Mouse (Mus musculus): ENCODE results near the gene Ttc30a2.
A peak's percentile ranks its signal among the peaks of the same experiment; 100 is the strongest.
"Not testable (repeated sequence)": the region's sequence is repeated elsewhere in the genome, so short reads cannot be mapped to it uniquely, and the experiment has no call there.

Ttc30a2 gene

GRCm38 (mm10) chr2:75981440-75982081 is 3.6 kb upstream of the Ttc30a2 start, which contains the start of gene Ttc30a1:
Ttc30a1 (minus strand) TSS chr2:75981967.
- peak; percentile 49 for DNase-seq (ENCODE audit: low spot score)

GRCm38 (mm10) chr2:75980933-75981439 is 3.0 kb upstream of the Ttc30a2 start:
- DNase-seq (ENCODE audit: low spot score) = not testable (repeated sequence)

GRCm38 (mm10) chr2:75976070-75976469 is 1.9 kb downstream of the Ttc30a2 start:
- DNase-seq (ENCODE audit: low spot score) = not testable (repeated sequence)

- no peak for DNase-seq (ENCODE audit: low spot score)
These were observed 3.8 kb downstream of the Ttc30a2 start for GRCm38 (mm10) chr2:75974131-75974530.

- DNase-seq (ENCODE audit: low spot score) = no peak
These were observed 13.0 kb downstream of the Ttc30a2 start for GRCm38 (mm10) chr2:75964972-75965371.

GRCm38 (mm10) chr2:75964512-75964911 is 13.5 kb downstream of the Ttc30a2 start:
- DNase-seq (ENCODE audit: low spot score) = no peak

GRCm38 (mm10) chr2:75964051-75964450 is 13.9 kb downstream of the Ttc30a2 start:
- no peak for DNase-seq (ENCODE audit: low spot score)

GRCm38 (mm10) chr2:75963211-75963840 is 14.6 kb downstream of the Ttc30a2 start:
- no peak for DNase-seq (ENCODE audit: low spot score)

- DNase-seq (ENCODE audit: low spot score) = no peak
These were observed 17.3 kb downstream of the Ttc30a2 start for GRCm38 (mm10) chr2:75960366-75961330.

- DNase-seq (ENCODE audit: low spot score) = no peak
These were observed 18.1 kb downstream of the Ttc30a2 start for GRCm38 (mm10) chr2:75959850-75960365.

GRCm38 (mm10) chr2:75959183-75959849 is 18.7 kb downstream of the Ttc30a2 start:
- no peak for DNase-seq (ENCODE audit: low spot score)

- DNase-seq (ENCODE audit: low spot score) = no peak
These were observed 22.3 kb downstream of the Ttc30a2 start for GRCm38 (mm10) chr2:75955709-75956108.

- no peak for DNase-seq (ENCODE audit: low spot score)
These were observed 24.6 kb downstream of the Ttc30a2 start for GRCm38 (mm10) chr2:75953320-75953719.

GRCm38 (mm10) chr2:75950685-75951084 is 27.3 kb downstream of the Ttc30a2 start:
- DNase-seq (ENCODE audit: low spot score) = no peak

GRCm38 (mm10) chr2:75938117-75939063 is 39.6 kb downstream of the Ttc30a2 start, which contains the start of gene Ttc30b:
Ttc30b (minus strand) TSS chr2:75938585.
- DNase-seq (ENCODE audit: low spot score) = peak; percentile 72

- not testable (repeated sequence) for DNase-seq (ENCODE audit: low spot score)
These were observed 40.4 kb downstream of the Ttc30a2 start for GRCm38 (mm10) chr2:75937520-75938116.

GRCm38 (mm10) chr2:75936685-75937084 is 41.3 kb downstream of the Ttc30a2 start:
- not testable (repeated sequence) for DNase-seq (ENCODE audit: low spot score)

GRCm38 (mm10) chr2:75933541-75933940 is 44.4 kb downstream of the Ttc30a2 start:
- no peak for DNase-seq (ENCODE audit: low spot score)

- no peak for DNase-seq (ENCODE audit: low spot score)
These were observed 47.0 kb downstream of the Ttc30a2 start for GRCm38 (mm10) chr2:75930941-75931340.
